22 mouse cellular contexts compared by ENCODE assay signal in the genomic region with DNA sequence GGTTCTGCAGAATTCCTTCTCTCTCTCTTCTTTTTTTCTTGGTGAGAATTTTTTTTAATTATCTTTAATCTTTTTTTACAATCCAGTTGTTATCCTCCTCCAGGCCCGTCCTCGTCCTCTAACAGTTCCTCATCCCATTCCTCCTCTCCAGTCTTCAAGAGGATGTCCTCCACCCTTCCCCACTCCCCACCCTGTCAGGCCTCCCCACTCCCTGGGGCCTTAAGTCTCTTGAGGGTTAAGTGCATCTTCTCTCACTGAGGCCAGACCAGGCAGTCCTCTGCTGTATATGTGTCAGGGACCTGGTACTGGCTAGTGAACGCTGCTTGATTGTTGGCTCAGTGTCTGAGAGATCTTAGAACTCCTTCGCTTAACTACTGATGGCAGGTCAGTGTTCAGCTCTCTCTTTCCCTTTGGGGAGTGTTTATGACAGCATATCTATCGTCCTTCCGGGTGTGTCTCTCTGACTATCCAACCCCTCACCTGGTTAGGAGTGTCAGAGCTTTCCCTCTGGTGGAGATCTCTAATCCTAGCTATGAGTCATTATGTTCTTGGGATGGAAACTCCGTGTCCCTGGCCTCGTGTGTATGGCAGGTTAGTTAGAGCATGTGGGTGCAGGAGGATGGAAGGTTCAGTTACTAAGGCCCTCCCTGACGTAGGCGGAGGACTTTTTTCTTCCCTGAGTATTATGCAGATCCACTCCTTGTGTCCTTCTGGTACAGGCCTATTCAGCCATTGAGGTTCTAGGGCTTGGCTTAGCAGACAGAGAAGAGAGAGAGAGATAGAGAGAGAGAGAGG. TPM values are rescaled to one million over a fixed set of nuclear protein-coding genes. Genes with fewer than 3 reads are reported as not detected.
DNase-seq lines count a peak whose midpoint lies in the region; ATAC-seq and TF ChIP-seq lines count a peak whose summit lies in the region.
"Had no signal": no experiment of that assay in that cellular context is flagged by ENCODE, and none has a peak within 500 bp of the region (broad histone marks: within the 10 kb centered on the region; RNA-seq: fewer than 3 reads in every experiment).

No protein-coding gene starts in this region.

- H3K4me1 ChIP-seq in limb, embryonic 13.5 days: peaks cover 85% of the 10 kb centered on the region
- peaks cover 48% of the 10 kb centered on the region for H3K4me1 ChIP-seq in limb, embryonic 10.5 days
- H3K4me1 ChIP-seq in small intestine, adult 2 months (ENCODE audit: control insufficient read depth, insufficient read depth, insufficient read length, low read length): peaks cover 57% of the 10 kb centered on the region

- H3K4me3 ChIP-seq in gastrocnemius, adult 2 months: peak overlapping the region; percentile 99
- H3K4me3 ChIP-seq in limb, embryonic 13.5 days: no peak overlapping the region
- H3K4me3 ChIP-seq in limb, embryonic 10.5 days: no peak overlapping the region
- no peak overlapping the region for H3K4me3 ChIP-seq in small intestine, adult 2 months (ENCODE audit: low read depth, low read length)
- H3K4me3 ChIP-seq: forebrain, embryonic 10.5 days had no signal

- intact Hi-C loops in gastrocnemius, adult 2 months (cut with DNase I): loop anchor here (5.0 kb wide), 1 partner anchor 32 kb away; no protein-coding TSS in a partner anchor

- DNase-seq in gastrocnemius, adult 2 months: no peak
- no peak for DNase-seq in gastrocnemius, postnatal 25 days
- no peak for DNase-seq in limb, embryonic 10.5 days (ENCODE audit: low spot score)
- DNase-seq in gonadal fat pad, adult 2 months (ENCODE audit: low read depth): peak; percentile 85
- DNase-seq in right cerebral cortex, postnatal 36 days (ENCODE audit: low spot score in 2 of 2): no peak
- no peak for DNase-seq in adrenal gland, adult 8-10 months
- DNase-seq: adrenal gland, postnatal 25 days; cerebellum, adult 2 months; gastrocnemius, postnatal 10 days; heart, postnatal 10 days; kidney, postnatal 4 days; lung, embryonic 14.5 days; right cerebral cortex, postnatal 14 days; thymus, adult 2 months had no signal

- peak overlapping the region; percentile 100 for H3K27ac ChIP-seq in gastrocnemius, adult 2 months
- no peak overlapping the region for H3K27ac ChIP-seq in limb, embryonic 13.5 days
- H3K27ac ChIP-seq in limb, embryonic 10.5 days: no peak overlapping the region
- H3K27ac ChIP-seq in small intestine, adult 2 months (ENCODE audit: insufficient read depth, low read depth, low read length): peak overlapping the region; percentile 78
- H3K27ac ChIP-seq: forebrain, embryonic 10.5 days; hindbrain, postnatal 0 days had no signal

- peaks cover 8% of the 10 kb centered on the region for H3K36me3 ChIP-seq in limb, embryonic 13.5 days
- H3K36me3 ChIP-seq in limb, embryonic 10.5 days: no peaks in the 10 kb centered on the region
- peaks cover 7% of the 10 kb centered on the region for H3K36me3 ChIP-seq in small intestine, adult 2 months (ENCODE audit: control insufficient read depth, insufficient read depth, low read length)
- H3K36me3 ChIP-seq: forebrain, embryonic 10.5 days had no signal

- H3K9me3 ChIP-seq in limb, embryonic 13.5 days: no peaks in the 10 kb centered on the region
- H3K9me3 ChIP-seq in limb, embryonic 10.5 days (replicated peaks): no peaks in the 10 kb centered on the region
- H3K9me3 ChIP-seq: forebrain, embryonic 10.5 days had no signal

- H3K9ac ChIP-seq in limb, embryonic 13.5 days: 0 out of 2 replicates have a peak overlapping the region, but pooled peaks have one; percentile 13
- H3K9ac ChIP-seq: lung, embryonic 14.5 days had no signal

- no peak overlapping the region for H3K4me2 ChIP-seq in limb, embryonic 13.5 days (replicated peaks)
- H3K4me2 ChIP-seq: liver, embryonic 11.5 days; lung, embryonic 14.5 days had no signal

- no peak for TF ChIP-seq CTCF in gastrocnemius, adult 2 months (IDR thresholded peaks at IDR 0.05)
- TF ChIP-seq CTCF in small intestine, adult 2 months (IDR thresholded peaks at IDR 0.05; ENCODE audit: extremely low read depth, insufficient read length, insufficient replicate concordance, low read depth, low read length): no peak

- no peaks in the 10 kb centered on the region for H3K27me3 ChIP-seq in limb, embryonic 13.5 days
- H3K27me3 ChIP-seq in limb, embryonic 10.5 days (ENCODE audit: low read depth, poor library complexity, severe bottlenecking): no peaks in the 10 kb centered on the region
- H3K27me3 ChIP-seq in small intestine, adult 2 months (ENCODE audit: control insufficient read depth, insufficient read depth, low read length): no peaks in the 10 kb centered on the region
- H3K27me3 ChIP-seq: Patski had no signal

- no peak; the same call in 1 of the 2 replicates for TF ChIP-seq POLR2A in small intestine, adult 2 months (IDR thresholded peaks at IDR 0.05; ENCODE audit: low read depth, low read length)

- 78% methylated on average over 10 of the region's 10 CpGs for WGBS in limb, embryonic 13.5 days
- WGBS in limb, embryonic 10.5 days: 79% methylated on average over 10 of the region's 10 CpGs
- 27% methylated on average over 10 of the region's 10 CpGs for WGBS in small intestine, adult 2 months

- no peak for ATAC-seq in limb, embryonic 13.5 days (ENCODE audit: low FRiP score, low read depth)
- ATAC-seq: activated CD4-positive, CD25-positive, alpha-beta regulatory T cell, adult 4 months; hindbrain, postnatal 0 days; midbrain, embryonic 16.5 days; Patski had no signal

RNA-seq across cellular contexts. Expression of gene Ahnak, which starts 5.9 kb away (rescaled TPM):
- total RNA-seq in gastrocnemius, adult 2 months (2021): 100 to 1,000 TPM; 212 to 217 TPM
- total RNA-seq in gastrocnemius, postnatal 25 days (2021): 100 to 1,000 TPM; 183 to 204 TPM
- polyA plus RNA-seq in limb, embryonic 13.5 days (2015; fragmentation: Nextera tagmentation; extraction: Ambion mirVana): 35.2 and 35.6 TPM in 2 replicates
- polyA plus RNA-seq in limb, embryonic 10.5 days (2016; fragmentation: Nextera tagmentation; extraction: Ambion mirVana): 5.3 and 8.9 TPM in 2 replicates
- 53.6 and 56.8 TPM in 2 replicates for polyA plus RNA-seq in gonadal fat pad, adult 2 months (2012; rRNA removed)
- 5.1 and 14.7 TPM in 2 replicates for polyA plus RNA-seq in small intestine, adult 2 months (2012; rRNA removed)
- 100 to 1,000 TPM; 122 to 227 (median 158) TPM for total RNA-seq in adrenal gland, adult 8-10 months (2022)

RNA-seq across cellular contexts. Expression of gene Eef1g, which starts 28.2 kb away (rescaled TPM):
- 100 to 1,000 TPM; 423 to 463 TPM for total RNA-seq in gastrocnemius, adult 2 months (2021)
- total RNA-seq in gastrocnemius, postnatal 25 days (2021): 100 to 1,000 TPM; 464 to 492 TPM
- 508 and 512 TPM in 2 replicates for polyA plus RNA-seq in limb, embryonic 13.5 days (2015; fragmentation: Nextera tagmentation; extraction: Ambion mirVana)
- polyA plus RNA-seq in limb, embryonic 10.5 days (2016; fragmentation: Nextera tagmentation; extraction: Ambion mirVana): 563 and 631 TPM in 2 replicates
- 295 and 302 TPM in 2 replicates for polyA plus RNA-seq in gonadal fat pad, adult 2 months (2012; rRNA removed)
- 90.2 and 129 TPM in 2 replicates for polyA plus RNA-seq in small intestine, adult 2 months (2012; rRNA removed)
- total RNA-seq in adrenal gland, adult 8-10 months (2022): 100 to 1,000 TPM; 306 to 355 (median 328) TPM

RNA-seq across cellular contexts. Expression of gene Tut1, which starts 41.4 kb away (rescaled TPM):
- 10 to 100 TPM in 1 of 2 experiments, 1 to 10 TPM in 1; 7.9 to 10.4 TPM for total RNA-seq in gastrocnemius, adult 2 months (2021)
- 1 to 10 TPM; 5.7 to 7.2 TPM for total RNA-seq in gastrocnemius, postnatal 25 days (2021)
- polyA plus RNA-seq in limb, embryonic 13.5 days (2015; fragmentation: Nextera tagmentation; extraction: Ambion mirVana): 35.6 and 36.5 TPM in 2 replicates
- 49.6 and 49.7 TPM in 2 replicates for polyA plus RNA-seq in limb, embryonic 10.5 days (2016; fragmentation: Nextera tagmentation; extraction: Ambion mirVana)
- 19.1 and 20.7 TPM in 2 replicates for polyA plus RNA-seq in gonadal fat pad, adult 2 months (2012; rRNA removed)
- 5.6 and 13.2 TPM in 2 replicates for polyA plus RNA-seq in small intestine, adult 2 months (2012; rRNA removed)
- 10 to 100 TPM; 22.9 to 31.9 (median 26.8) TPM for total RNA-seq in adrenal gland, adult 8-10 months (2022)

RNA-seq across cellular contexts. Expression of gene Mta2, which starts 53.3 kb away (rescaled TPM):
- total RNA-seq in gastrocnemius, adult 2 months (2021): 10 to 100 TPM; 23.5 to 27.2 TPM
- total RNA-seq in gastrocnemius, postnatal 25 days (2021): 10 to 100 TPM; 19.5 to 21.9 TPM
- 192 and 193 TPM in 2 replicates for polyA plus RNA-seq in limb, embryonic 13.5 days (2015; fragmentation: Nextera tagmentation; extraction: Ambion mirVana)
- polyA plus RNA-seq in limb, embryonic 10.5 days (2016; fragmentation: Nextera tagmentation; extraction: Ambion mirVana): 229 and 233 TPM in 2 replicates
- polyA plus RNA-seq in gonadal fat pad, adult 2 months (2012; rRNA removed): 21.9 and 35.1 TPM in 2 replicates
- 15.0 and 21.7 TPM in 2 replicates for polyA plus RNA-seq in small intestine, adult 2 months (2012; rRNA removed)
- 100 to 1,000 TPM in 2 of 4 experiments, 10 to 100 TPM in 2; 83.4 to 133 (median 102) TPM for total RNA-seq in adrenal gland, adult 8-10 months (2022)

Comparison
In these comparisons a context has a peak if more than half of its experiments do, and no peak if none do; other contexts are left out.
1. H3K27ac ChIP-seq: peak in gastrocnemius, adult 2 months (single experiment) and small intestine, adult 2 months (single experiment); none in limb, embryonic 13.5 days (single experiment) and limb, embryonic 10.5 days (single experiment).